Mouse (Mus musculus) ovary, adult 2 months (tissue): ENCODE data around the gene Abhd16b. TPM values are rescaled to one million over a fixed set of nuclear protein-coding genes. Genes with fewer than 3 reads are reported as not detected.

Experiments
- polyA plus RNA-seq: library from polyadenylated mRNA; depleted of rRNA; stranded (reverse); fragments of >200 nt; gene quantifications from 2 replicates; pipeline ENCODE4 v1.2.3, GENCODE M21; 2012; rRNA removed

The Abhd16b gene
- 0.14 and 0.43 TPM in 2 replicates for polyA plus RNA-seq

DNA sequence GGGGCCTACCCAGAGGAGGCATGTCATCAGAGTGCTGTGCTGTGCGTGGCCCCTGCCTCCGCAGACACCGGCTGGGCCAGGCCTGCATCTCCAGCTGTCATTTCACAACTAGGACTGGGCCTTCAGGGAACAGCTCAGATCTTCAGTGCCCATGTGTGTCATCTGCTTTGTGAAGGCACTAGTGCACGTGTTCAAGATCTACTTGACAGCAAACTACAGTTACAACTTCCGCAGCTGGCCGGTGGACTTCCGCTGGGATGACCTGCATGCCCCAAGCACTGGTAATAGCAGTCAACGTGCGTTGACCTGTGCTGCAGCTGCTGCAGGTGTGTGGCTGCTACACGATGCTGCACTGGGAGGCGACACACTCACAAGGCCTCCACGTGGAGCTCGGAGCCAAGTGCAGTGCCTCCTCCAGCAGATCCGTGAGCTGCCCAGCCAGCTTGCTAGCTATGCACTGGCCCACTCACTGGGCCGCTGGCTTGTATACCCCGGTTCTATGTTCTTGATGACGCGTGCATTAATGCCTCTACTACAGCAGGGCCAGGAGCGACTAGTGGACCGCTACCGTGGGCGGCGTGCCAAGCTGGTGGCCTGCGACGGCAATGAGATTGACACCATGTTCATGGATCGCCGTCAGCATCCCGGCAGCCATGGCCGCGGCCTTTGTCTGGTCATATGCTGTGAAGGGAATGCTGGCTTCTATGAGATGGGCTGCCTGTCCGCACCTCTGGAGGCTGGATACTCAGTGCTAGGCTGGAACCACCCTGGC is at the start of gene Abhd16b:
TSS of gene Abhd16b (plus strand) at position 51 of the 772 bp plus-strand sequence.

DNA sequence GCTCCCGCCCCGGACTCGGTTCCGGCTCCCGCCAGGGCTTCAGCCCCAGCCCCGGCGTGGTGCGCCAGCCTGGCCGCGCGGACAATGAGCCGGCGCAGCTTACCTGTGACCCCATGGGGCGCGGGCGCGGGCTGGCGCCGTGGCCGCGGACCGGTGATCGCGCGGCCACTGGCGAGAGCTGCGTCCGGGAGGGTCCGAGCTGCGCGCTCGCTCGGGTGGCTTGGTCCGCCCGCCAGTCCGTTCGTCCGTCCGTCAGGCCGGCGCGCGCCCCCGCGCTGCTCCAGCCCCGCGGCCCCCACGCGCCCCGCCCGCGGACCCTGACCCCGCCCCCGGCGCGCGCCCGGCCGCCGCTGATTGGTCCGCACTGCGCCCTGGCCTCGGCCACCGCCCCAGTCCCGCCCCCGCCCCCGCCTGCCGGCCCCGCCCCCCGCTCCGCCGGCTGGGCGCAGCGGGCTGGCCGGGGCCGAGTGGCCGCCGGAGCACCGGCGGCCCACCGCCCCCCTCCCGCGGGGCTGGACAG is 33.8 kb upstream of the Abhd16b start, which contains the start of gene Zbtb46:
TSS of gene Zbtb46 (minus strand) at position 274 of the 520 bp plus-strand sequence.

DNA sequence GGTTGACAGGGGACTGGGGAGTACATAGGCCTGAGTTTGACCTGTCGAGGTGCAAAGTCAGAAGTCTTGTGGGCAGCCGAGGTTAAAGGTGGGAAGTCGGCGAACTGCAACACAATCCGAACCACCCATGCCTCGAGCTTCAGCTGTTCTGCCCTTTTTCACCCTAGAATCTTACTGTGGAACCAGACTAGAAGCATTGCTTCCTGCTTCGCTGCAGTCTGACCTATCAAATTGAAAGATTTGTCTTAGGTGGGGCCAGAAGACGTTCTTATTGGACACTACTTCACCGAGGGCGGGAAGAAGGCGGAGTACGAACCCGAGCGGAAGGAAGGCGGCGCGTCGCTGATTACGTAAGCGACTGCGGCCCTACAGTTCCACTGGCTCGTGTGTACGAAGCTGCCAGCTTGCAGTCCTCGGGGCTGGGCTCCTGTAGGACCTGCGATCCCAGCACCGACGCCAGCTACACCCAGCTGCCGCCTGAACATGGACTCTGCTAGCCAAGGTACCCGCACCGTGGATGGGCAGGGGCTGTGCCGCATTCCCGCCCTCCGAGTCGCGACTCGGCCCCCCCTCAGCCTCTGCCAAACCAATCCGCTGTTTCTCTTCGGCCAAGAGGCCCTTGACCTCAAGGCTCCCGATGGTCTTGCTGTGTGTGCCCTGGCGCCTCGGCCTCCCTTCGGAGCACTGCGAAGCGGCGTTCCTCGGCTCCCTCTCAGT is 4.0 kb downstream of the Abhd16b start, which contains the start of gene Tpd52l2:
TSS of gene Tpd52l2 (plus strand) at position 312 of the 717 bp plus-strand sequence.

DNA sequence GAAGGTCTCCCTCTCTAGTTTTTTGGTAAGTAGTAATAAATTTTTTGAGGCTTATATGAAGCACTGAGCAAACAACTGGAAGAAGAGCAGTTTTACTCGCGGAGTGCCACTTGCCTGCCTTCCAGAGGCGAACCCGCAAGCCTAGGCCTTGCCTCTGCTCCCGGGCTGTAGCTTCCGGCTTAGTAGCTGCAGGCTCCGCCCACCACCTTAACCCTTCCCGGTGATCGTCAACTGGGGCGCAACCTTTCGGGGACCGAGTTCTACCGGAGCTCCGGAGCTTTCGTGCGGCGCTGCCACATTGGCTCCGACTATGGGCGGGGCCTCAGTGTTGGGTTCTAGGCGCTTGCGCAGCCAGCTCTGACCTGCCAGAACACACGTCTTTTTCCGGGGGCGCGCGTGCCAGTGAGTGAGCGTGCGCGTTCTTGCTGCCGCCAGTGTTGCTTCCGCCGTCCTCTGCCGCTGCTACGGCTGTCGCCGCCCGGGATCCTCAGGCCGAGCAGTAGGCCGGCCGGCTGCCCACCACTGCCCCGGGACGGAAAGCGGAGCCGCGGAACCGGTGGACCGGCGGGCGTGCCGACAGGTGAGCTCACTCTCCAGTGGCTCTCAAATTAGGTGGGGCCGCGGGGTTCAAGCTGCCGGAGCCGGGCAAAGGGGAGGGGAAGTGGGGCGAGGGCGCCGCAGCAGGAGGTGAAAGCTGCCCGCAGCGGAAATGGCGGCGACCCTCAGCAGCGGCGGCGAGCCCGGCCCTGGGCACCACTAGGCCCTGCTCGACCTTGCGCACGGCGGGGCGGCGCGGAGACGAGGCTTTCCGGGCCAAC is 27.3 kb downstream of the Abhd16b start, which contains the start of gene Dnajc5:
TSS of gene Dnajc5 (plus strand) at position 368 of the 818 bp plus-strand sequence.

Other genes with a start within 250 kb of the Abhd16b start
- gene Gmeb2, start 205.2 kb upstream of the Abhd16b start, polyA plus RNA-seq, result 31.8 and 32.4 TPM in 2 replicates
- 0.36 TPM in 1 of 2 replicates, not detected in the other for gene Stmn3, start 178.7 kb upstream of the Abhd16b start, polyA plus RNA-seq
- gene Rtel1, start 173.5 kb upstream of the Abhd16b start, polyA plus RNA-seq, result 53.9 and 70.8 TPM in 2 replicates
- gene Zgpat, start 128.3 kb upstream of the Abhd16b start, polyA plus RNA-seq, result 71.1 and 77.7 TPM in 2 replicates
- gene Arfrp1, start 127.8 kb upstream of the Abhd16b start, polyA plus RNA-seq, result 36.7 and 46.0 TPM in 2 replicates
- 191 and 210 TPM in 2 replicates for gene Lime1, start 113.1 kb upstream of the Abhd16b start, polyA plus RNA-seq
- gene Zbtb46, start 33.8 kb upstream of the Abhd16b start, polyA plus RNA-seq, result 16.7 and 16.9 TPM in 2 replicates
- gene Tpd52l2, start 3.9 kb downstream of the Abhd16b start, polyA plus RNA-seq, result 62.8 and 108 TPM in 2 replicates
- 61.5 and 73.6 TPM in 2 replicates for gene Dnajc5, start 27.3 kb downstream of the Abhd16b start, polyA plus RNA-seq
- gene Uckl1, start 91.7 kb downstream of the Abhd16b start, polyA plus RNA-seq, result 146 and 181 TPM in 2 replicates
- gene Prpf6, start 98.7 kb downstream of the Abhd16b start, polyA plus RNA-seq, result 21.1 and 26.7 TPM in 2 replicates
- gene Zfp512b, start 99.6 kb downstream of the Abhd16b start, polyA plus RNA-seq, result 108 and 116 TPM in 2 replicates
- 41.9 and 44.3 TPM in 2 replicates for gene Samd10, start 106.0 kb downstream of the Abhd16b start, polyA plus RNA-seq
- 0.62 and 1.0 TPM in 2 replicates for gene Gm29797, start 163.8 kb downstream of the Abhd16b start, polyA plus RNA-seq
- gene Sox18, start 178.4 kb downstream of the Abhd16b start, polyA plus RNA-seq, result 209 and 217 TPM in 2 replicates
- 32.8 and 33.7 TPM in 2 replicates for gene Tcea2, start 187.1 kb downstream of the Abhd16b start, polyA plus RNA-seq
- gene Rgs19, start 200.8 kb downstream of the Abhd16b start, polyA plus RNA-seq, result 119 and 136 TPM in 2 replicates
- not detected in 2 replicates for gene Lkaaear1, start 205.2 kb downstream of the Abhd16b start, polyA plus RNA-seq
- 0.93 and 1.5 TPM in 2 replicates for gene Oprl1, start 221.8 kb downstream of the Abhd16b start, polyA plus RNA-seq